Mouse (Mus musculus) MEL-GATA-1-ER (cell line): ENCODE measurements around the gene Nbeal1.

Source experiments
- DNase-seq: peaks from one replicate; pipeline ENCODE4 v3.0.0-alpha.2; 2012; ENCODE audit warnings: low read depth; ENCODE audit errors: extremely low read depth

Nbeal1 gene

GRCm38 (mm10) chr1:60343630-60344455, 163.4 kb downstream of the Nbeal1 start:
- DNase-seq: no peak

GRCm38 (mm10) chr1:60344670-60345069, 164.3 kb downstream of the Nbeal1 start:
- peak; percentile 17 for DNase-seq

- no peak for DNase-seq
Observed at GRCm38 (mm10) chr1:60345712-60346111, 165.3 kb downstream of the Nbeal1 start.

DNA sequence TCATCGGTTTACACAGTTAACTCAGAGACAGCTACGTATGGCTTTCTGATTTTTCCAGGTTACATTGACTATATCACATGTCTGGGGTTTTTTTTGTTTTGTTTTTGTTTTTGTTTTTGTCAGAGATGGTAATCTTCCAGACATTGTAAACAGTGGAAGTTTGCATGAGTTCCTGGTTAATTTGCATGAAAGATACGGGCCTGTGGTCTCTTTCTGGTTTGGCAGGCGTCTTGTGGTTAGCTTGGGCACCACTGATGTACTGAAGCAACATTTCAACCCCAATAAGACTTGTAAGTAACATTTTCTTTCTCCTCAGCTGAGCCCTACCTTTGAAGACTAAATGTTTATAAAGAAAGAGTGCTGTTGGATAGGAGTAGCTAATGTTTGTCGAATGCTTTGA, 172.4 kb downstream of the Nbeal1 start:
- DNase-seq: peak; percentile 30

DNA sequence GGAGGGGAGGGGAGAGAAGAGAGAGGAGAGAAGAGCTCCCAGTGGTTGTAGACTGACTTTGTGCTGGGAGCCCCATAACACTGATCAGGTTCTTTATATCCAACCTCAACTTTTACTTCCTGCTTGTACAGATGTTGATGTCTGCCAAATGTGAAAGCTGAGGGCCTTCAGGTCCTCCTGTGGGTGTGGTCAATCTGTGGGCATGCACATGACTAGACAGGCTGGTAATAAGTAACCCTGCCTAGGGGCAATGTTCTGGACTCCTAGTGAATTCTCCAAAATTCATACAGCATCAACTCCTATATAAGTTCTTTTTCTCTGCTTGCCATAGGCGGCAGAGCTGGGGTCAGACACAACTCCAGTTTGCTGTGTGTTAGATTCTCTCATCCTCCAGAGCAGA, 181.2 kb downstream of the Nbeal1 start:
- DNase-seq: no peak

- peak; percentile 55 for DNase-seq
Observed at GRCm38 (mm10) chr1:60376556-60376955, 196.2 kb downstream of the Nbeal1 start.

- no peak for DNase-seq
Observed at GRCm38 (mm10) chr1:60381910-60382309, 201.5 kb downstream of the Nbeal1 start.
